Mouse (Mus musculus) gastrocnemius, adult 2 months (tissue): ENCODE results near the gene Gm281. TPM values are rescaled to one million over a fixed set of nuclear protein-coding genes. Genes with fewer than 3 reads are reported as not detected.

ENCODE experiments used
- DNase-seq: peaks from one replicate; pipeline ENCODE4 v3.0.0; 2022
- H3K27ac ChIP-seq: fragments of 200-600 bp; 2 replicates; pipeline ENCODE4 v1.8.1; 2022; ENCODE audit warnings: mild to moderate bottlenecking
- H3K4me3 ChIP-seq: fragments of 200-600 bp; 2 replicates; pipeline ENCODE4 v1.8.1; 2022; ENCODE audit warnings: mild to moderate bottlenecking, moderate library complexity
- CTCF ChIP-seq: fragments of 200-600 bp; IDR thresholded peaks from 2 replicates; pipeline ENCODE4 v1.8.1; 2022; ENCODE audit warnings: antibody characterized with exemption, mild to moderate bottlenecking, moderate library complexity
- intact Hi-C: fragments of 180-260 bp; cut with DNase I; formaldehyde crosslinking; loops from one replicate; pipeline ENCODE4 v1.15.1; 2025
- microRNA-seq: library from miRNA; unstranded; fragments of <30 nt; microRNA quantifications from one replicate; pipeline ENCODE4 v1.2.0, GENCODE M21; 2021
- total RNA-seq, 2 experiments: library from RNA; stranded (reverse); gene quantifications; 2 replicates each; pipeline ENCODE4 v1.2.3; 2021

The Gm281 gene
- total RNA-seq, 2 experiments from 2014 or later, result not detected

GRCm38 (mm10) chr14:13778383-13778782 is 135.9 kb downstream of the Gm281 start:
- intact Hi-C loops, result no loop called here
- no peak for TF ChIP-seq CTCF

GRCm38 (mm10) chr14:13771163-13771562 is 143.1 kb downstream of the Gm281 start:
- H3K27ac ChIP-seq, result no peak overlapping the region
- no peak overlapping the region for H3K4me3 ChIP-seq
- DNase-seq, result no peak
- intact Hi-C loops, result no loop called here
- no peak for TF ChIP-seq CTCF

More at GRCm38 (mm10) chr14:13778383-13778782, 135.9 kb downstream of the Gm281 start:
- Histone ChIP-seq H3K4me3 (no peak overlapping the region), H3K27ac (no peak overlapping the region)
- no peak for DNase-seq

- no peak for TF ChIP-seq CTCF
- no peak for DNase-seq
- H3K27ac ChIP-seq, result no peak overlapping the region
- intact Hi-C loops, result no loop called here
- H3K4me3 ChIP-seq, result no peak overlapping the region
These were observed 143.6 kb downstream of the Gm281 start for GRCm38 (mm10) chr14:13770686-13771085.

Small RNA genes lying within 50 kb of the gene (microRNA-seq; reads per million reads assigned to microRNA genes)
- not detected for gene Gm27506

Other genes starting within 250 kb of the Gm281 start
- not detected for gene Sntn, start 243.6 kb downstream of the Gm281 start, total RNA-seq
- 10 to 100 TPM; 18.1 to 20.5 TPM for gene Atxn7, start 47.0 kb upstream of the Gm281 start, total RNA-seq
- gene Thoc7, start 47.4 kb upstream of the Gm281 start, total RNA-seq, result 100 to 1,000 TPM; 125 to 155 TPM
- gene Psmd6, start 206.5 kb upstream of the Gm281 start, total RNA-seq, result 100 to 1,000 TPM; 144 to 151 TPM